Mouse (Mus musculus): Measurements from ENCODE around the gene Spen. TPM values are rescaled to one million over a fixed set of nuclear protein-coding genes. Genes with fewer than 3 reads are reported as not detected.

The Spen gene
- polyA plus RNA-seq, 1 experiment = 11.7 TPM

DNA sequence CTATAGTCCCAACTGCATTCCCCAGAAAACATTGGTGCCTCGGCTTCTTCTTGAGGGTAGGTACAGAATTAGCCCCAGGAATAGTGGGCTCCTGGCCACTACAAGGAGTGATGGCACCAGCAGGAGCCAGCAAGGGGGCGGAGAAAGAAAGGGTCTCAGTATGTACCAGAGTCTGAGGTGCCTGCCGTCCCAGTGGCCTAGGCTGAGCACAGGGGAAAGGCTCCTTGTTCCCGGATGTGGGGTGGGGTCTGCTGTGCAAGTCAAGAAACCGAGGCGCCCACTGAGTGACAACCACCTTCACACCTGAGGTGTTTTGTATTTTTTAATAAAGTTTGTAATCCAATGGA, 70.8 kb downstream of the Spen start:
- Histone ChIP-seq H3K36me3 (ENCODE audit: control insufficient read depth, insufficient read depth) (no peaks in the 10 kb centered on the region), H3K27me3 (ENCODE audit: control insufficient read depth, insufficient read depth, insufficient read length) (no peaks in the 10 kb centered on the region), H3K79me2 (ENCODE audit: control insufficient read depth, insufficient read depth) (no peaks in the 10 kb centered on the region), H3ac (ENCODE audit: control insufficient read depth, insufficient read length) (no peak overlapping the region), H3K4me3 (no peak overlapping the region), H3K4me2 (ENCODE audit: low read depth) (no peak overlapping the region)
- TF ChIP-seq REST (IDR thresholded peaks at IDR 0.05; ENCODE audit: insufficient read depth, insufficient read length) (no peak), MYOD1 (IDR thresholded peaks at IDR 0.05; ENCODE audit: control insufficient read depth in 1 of 3, insufficient read length in 2 of 3, low read depth in 2 of 3) (no peak), TCF3 (IDR thresholded peaks at IDR 0.05; ENCODE audit: insufficient read length, low read depth) (no peak), SRF (IDR thresholded peaks at IDR 0.05; ENCODE audit: control insufficient read depth, insufficient read length, low read depth) (no peak), E2F4 (IDR thresholded peaks at IDR 0.05; ENCODE audit: insufficient read depth) (no peak), MYOG (IDR thresholded peaks at IDR 0.05; ENCODE audit: control insufficient read depth in 1 of 3, insufficient read depth in 1 of 3, insufficient read length in 2 of 3, low read depth in 2 of 3) (no peak), TCF12 (IDR thresholded peaks at IDR 0.05; ENCODE audit: insufficient read depth, poor library complexity, severe bottlenecking) (no peak), CEBPB (IDR thresholded peaks at IDR 0.05; ENCODE audit: insufficient read depth, poor library complexity, severe bottlenecking) (no peak), USF1 (IDR thresholded peaks at IDR 0.05; ENCODE audit: low read depth) (no peak), POLR2AphosphoS2 (IDR thresholded peaks at IDR 0.05; ENCODE audit: insufficient read length, low read depth) (no peak), POLR2A (IDR thresholded peaks at IDR 0.05; ENCODE audit: insufficient read length, low read depth) (no peak), MAX (IDR thresholded peaks at IDR 0.05; ENCODE audit: low read depth) (no peak)

DNA sequence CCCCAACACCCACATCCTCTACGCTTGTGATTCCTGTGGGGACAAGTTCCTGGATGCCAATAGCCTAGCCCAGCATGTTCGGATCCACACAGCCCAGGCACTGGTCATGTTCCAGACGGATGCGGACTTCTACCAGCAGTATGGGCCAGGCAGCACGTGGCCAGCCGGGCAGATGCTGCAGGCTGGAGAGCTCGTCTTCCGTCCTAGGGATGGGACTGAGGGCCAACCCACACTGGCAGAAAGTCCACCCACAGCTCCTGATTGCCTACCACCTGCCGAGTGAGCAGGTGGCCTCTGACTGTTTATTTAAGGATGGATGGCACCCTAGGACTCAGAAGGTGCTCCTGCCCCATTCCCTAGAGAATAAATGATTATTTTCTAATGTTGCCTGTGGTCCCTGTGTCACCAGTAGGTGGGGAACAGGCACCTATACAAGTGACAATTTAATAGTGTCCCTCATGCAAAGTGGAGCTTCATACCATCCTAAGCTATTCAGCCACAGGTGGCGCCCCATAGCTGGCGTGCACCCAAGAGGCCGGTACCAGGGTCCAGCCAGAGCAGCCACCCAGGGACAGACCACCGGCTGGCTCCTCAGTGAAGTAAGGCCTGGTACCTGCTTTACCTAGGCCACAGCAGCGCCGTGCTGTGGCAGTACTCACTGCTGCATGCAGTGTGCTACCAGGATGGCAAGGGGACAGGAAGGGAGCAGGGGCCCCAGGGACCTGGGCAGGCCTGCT, 71.4 kb downstream of the Spen start:
- Histone ChIP-seq H3K79me2 (ENCODE audit: control insufficient read depth, insufficient read depth) (no peaks in the 10 kb centered on the region), H3K4me2 (ENCODE audit: low read depth) (no peak overlapping the region), H3K4me3 (no peak overlapping the region), H3K36me3 (ENCODE audit: control insufficient read depth, insufficient read depth) (peaks cover 3% of the 10 kb centered on the region), H3ac (ENCODE audit: control insufficient read depth, insufficient read length) (no peak overlapping the region), H3K27me3 (ENCODE audit: control insufficient read depth, insufficient read depth, insufficient read length) (no peaks in the 10 kb centered on the region)
- TF ChIP-seq MYOD1 (IDR thresholded peaks at IDR 0.05; ENCODE audit: control insufficient read depth in 1 of 3, insufficient read length in 2 of 3, low read depth in 2 of 3) (peak in 2 of 3 experiments; percentile 16 to 21), MAX (IDR thresholded peaks at IDR 0.05; ENCODE audit: low read depth) (no peak), REST (IDR thresholded peaks at IDR 0.05; ENCODE audit: insufficient read depth, insufficient read length) (no peak), MYOG (IDR thresholded peaks at IDR 0.05; ENCODE audit: control insufficient read depth in 1 of 3, insufficient read depth in 1 of 3, insufficient read length in 2 of 3, low read depth in 2 of 3) (peak in 2 of 3 experiments; percentile 17 to 19), USF1 (IDR thresholded peaks at IDR 0.05; ENCODE audit: low read depth) (no peak), POLR2A (IDR thresholded peaks at IDR 0.05; ENCODE audit: insufficient read length, low read depth) (no peak), TCF3 (IDR thresholded peaks at IDR 0.05; ENCODE audit: insufficient read length, low read depth) (no peak), POLR2AphosphoS2 (IDR thresholded peaks at IDR 0.05; ENCODE audit: insufficient read length, low read depth) (peak; percentile 24), SRF (IDR thresholded peaks at IDR 0.05; ENCODE audit: control insufficient read depth, insufficient read length, low read depth) (no peak), TCF12 (IDR thresholded peaks at IDR 0.05; ENCODE audit: insufficient read depth, poor library complexity, severe bottlenecking) (no peak), E2F4 (IDR thresholded peaks at IDR 0.05; ENCODE audit: insufficient read depth) (no peak), CEBPB (IDR thresholded peaks at IDR 0.05; ENCODE audit: insufficient read depth, poor library complexity, severe bottlenecking) (no peak)

GRCm38 (mm10) chr4:141466289-141466795, 72.1 kb downstream of the Spen start:
- Histone ChIP-seq H3K4me2 (ENCODE audit: low read depth) (no peak overlapping the region), H3K4me3 (no peak overlapping the region), H3K27me3 (ENCODE audit: control insufficient read depth, insufficient read depth, insufficient read length) (no peaks in the 10 kb centered on the region), H3ac (ENCODE audit: control insufficient read depth, insufficient read length) (no peak overlapping the region), H3K79me2 (ENCODE audit: control insufficient read depth, insufficient read depth) (no peaks in the 10 kb centered on the region), H3K36me3 (ENCODE audit: control insufficient read depth, insufficient read depth) (peaks cover 6% of the 10 kb centered on the region)
- TF ChIP-seq USF1 (IDR thresholded peaks at IDR 0.05; ENCODE audit: low read depth) = no peak
- TF ChIP-seq MYOG (IDR thresholded peaks at IDR 0.05; ENCODE audit: control insufficient read depth in 1 of 3, insufficient read depth in 1 of 3, insufficient read length in 2 of 3, low read depth in 2 of 3) = peak in 2 of 3 experiments; percentile 90 to 95
- no peak for TF ChIP-seq TCF12 (IDR thresholded peaks at IDR 0.05; ENCODE audit: insufficient read depth, poor library complexity, severe bottlenecking)
- no peak for TF ChIP-seq E2F4 (IDR thresholded peaks at IDR 0.05; ENCODE audit: insufficient read depth)
- peak; percentile 22 for TF ChIP-seq POLR2A (IDR thresholded peaks at IDR 0.05; ENCODE audit: insufficient read length, low read depth)
- TF ChIP-seq CEBPB (IDR thresholded peaks at IDR 0.05; ENCODE audit: insufficient read depth, poor library complexity, severe bottlenecking) = no peak
- peak in 2 of 3 experiments; percentile 70 to 77 for TF ChIP-seq MYOD1 (IDR thresholded peaks at IDR 0.05; ENCODE audit: control insufficient read depth in 1 of 3, insufficient read length in 2 of 3, low read depth in 2 of 3)
- no peak for TF ChIP-seq SRF (IDR thresholded peaks at IDR 0.05; ENCODE audit: control insufficient read depth, insufficient read length, low read depth)
- no peak for TF ChIP-seq REST (IDR thresholded peaks at IDR 0.05; ENCODE audit: insufficient read depth, insufficient read length)
- TF ChIP-seq POLR2AphosphoS2 (IDR thresholded peaks at IDR 0.05; ENCODE audit: insufficient read length, low read depth) = no peak
- TF ChIP-seq MAX (IDR thresholded peaks at IDR 0.05; ENCODE audit: low read depth) = no peak
- TF ChIP-seq TCF3 (IDR thresholded peaks at IDR 0.05; ENCODE audit: insufficient read length, low read depth) = no peak

- H3K36me3 ChIP-seq (ENCODE audit: control insufficient read depth, insufficient read depth) = peaks cover 6% of the 10 kb centered on the region
- no peaks in the 10 kb centered on the region for H3K27me3 ChIP-seq (ENCODE audit: control insufficient read depth, insufficient read depth, insufficient read length)
- TF ChIP-seq USF1 (IDR thresholded peaks at IDR 0.05; ENCODE audit: low read depth) (no peak), MYOG (IDR thresholded peaks at IDR 0.05; ENCODE audit: control insufficient read depth in 1 of 3, insufficient read depth in 1 of 3, insufficient read length in 2 of 3, low read depth in 2 of 3) (no peak), TCF3 (IDR thresholded peaks at IDR 0.05; ENCODE audit: insufficient read length, low read depth) (no peak), E2F4 (IDR thresholded peaks at IDR 0.05; ENCODE audit: insufficient read depth) (no peak), MAX (IDR thresholded peaks at IDR 0.05; ENCODE audit: low read depth) (no peak), SRF (IDR thresholded peaks at IDR 0.05; ENCODE audit: control insufficient read depth, insufficient read length, low read depth) (no peak), MYOD1 (IDR thresholded peaks at IDR 0.05; ENCODE audit: control insufficient read depth in 1 of 3, insufficient read length in 2 of 3, low read depth in 2 of 3) (no peak), POLR2A (IDR thresholded peaks at IDR 0.05; ENCODE audit: insufficient read length, low read depth) (no peak), REST (IDR thresholded peaks at IDR 0.05; ENCODE audit: insufficient read depth, insufficient read length) (no peak)
- no peaks in the 10 kb centered on the region for H3K79me2 ChIP-seq (ENCODE audit: control insufficient read depth, insufficient read depth)
- H3K4me2 ChIP-seq (ENCODE audit: low read depth) = no peak overlapping the region
- H3ac ChIP-seq (ENCODE audit: control insufficient read depth, insufficient read length) = no peak overlapping the region
- no peak overlapping the region for H3K4me3 ChIP-seq
Measured at GRCm38 (mm10) chr4:141465512-141466288, 72.7 kb downstream of the Spen start.

Measured in myocyte (in vitro differentiated cells).